Mouse (Mus musculus) G1E (cell line): Measurements from ENCODE around the gene Tpgs1.

Experiments
- CTCF ChIP-seq: IDR thresholded peaks from 2 replicates; pipeline ENCODE4 v1.5.1; 2012; ENCODE audit warnings: low read depth, low read length, inconsistent platforms, mixed read lengths
- GATA1 ChIP-seq: IDR thresholded peaks from 2 replicates; pipeline ENCODE4 v1.6.1; 2012; ENCODE audit warnings: borderline replicate concordance, low read length, inconsistent platforms, mixed read lengths
- TAL1 ChIP-seq: conservative IDR thresholded peaks from 2 replicates; pipeline ENCODE4 v1.6.1; 2012; ENCODE audit warnings: low read depth, low read length, inconsistent platforms, mixed read lengths

DNA sequence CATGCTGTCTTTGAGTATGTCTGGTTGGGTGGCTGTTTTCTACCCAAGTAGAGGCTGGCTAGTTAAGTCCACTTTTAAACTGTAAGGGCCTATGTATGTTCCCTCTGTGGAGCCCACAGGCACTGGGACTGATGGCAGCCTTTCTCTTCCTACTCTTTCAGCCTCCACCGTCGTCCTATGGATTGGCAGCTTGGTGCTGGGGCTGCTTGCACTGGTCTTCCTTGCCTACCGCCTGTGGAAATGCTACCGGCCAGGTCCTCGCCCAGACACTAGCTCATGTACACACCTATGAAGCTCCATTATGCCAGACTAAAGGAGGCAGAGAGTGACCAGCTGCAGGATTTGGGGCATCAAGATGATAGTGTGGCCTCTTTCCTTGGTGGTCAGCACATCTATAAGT is 1.1 kb upstream of the Tpgs1 start:
- TF ChIP-seq CTCF (no peak), TAL1 (no peak), GATA1 (no peak)
